Mouse (Mus musculus) heart, adult 2 months (tissue): ENCODE measurements around the gene Tgfb1. TPM values are rescaled to one million over a fixed set of nuclear protein-coding genes. Genes with fewer than 3 reads are reported as not detected.

Experiments
- DNase-seq, 2 experiments: peaks; one replicate each; pipeline ENCODE4 v3.0.0; 2021
- H3K27ac ChIP-seq: fragments of 200-600 bp; 2 replicates; pipeline ENCODE4 v1.8.1; 2022
- H3K27me3 ChIP-seq: fragments of 200-500 bp; 2 replicates; pipeline ENCODE4 v1.6.1; 2012; ENCODE audit warnings: mild to moderate bottlenecking, low read length, inconsistent platforms, mixed read lengths; ENCODE audit not compliant: control insufficient read depth, insufficient read depth
- H3K36me3 ChIP-seq: fragments of 200-500 bp; 2 replicates; pipeline ENCODE4 v1.6.1; 2012; ENCODE audit warnings: low read length, inconsistent platforms; ENCODE audit not compliant: control insufficient read depth, insufficient read depth
- H3K4me1 ChIP-seq: fragments of 200-500 bp; 2 replicates; pipeline ENCODE4 v1.6.1; 2011; ENCODE audit warnings: low read length; ENCODE audit not compliant: control insufficient read depth, insufficient read depth
- H3K4me3 ChIP-seq: fragments of 200-600 bp; 2 replicates; pipeline ENCODE4 v1.8.1; 2022
- H3K79me2 ChIP-seq: fragments of 200-500 bp; replicated peaks from 2 replicates; pipeline ENCODE4 v1.6.1; 2012; ENCODE audit warnings: mild to moderate bottlenecking, inconsistent platforms, low read length, moderate library complexity, mixed read lengths; ENCODE audit not compliant: control insufficient read depth, insufficient read depth
- H3K9ac ChIP-seq: fragments of 200-500 bp; 2 replicates; pipeline ENCODE4 v1.6.1; 2012; ENCODE audit warnings: low read depth, mild to moderate bottlenecking, control low read depth, inconsistent platforms, low read length, mixed read lengths
- CTCF ChIP-seq: fragments of 200-600 bp; IDR thresholded peaks from 2 replicates; pipeline ENCODE4 v1.8.1; 2022; ENCODE audit warnings: antibody characterized with exemption, mild to moderate bottlenecking, moderate library complexity
- EP300 ChIP-seq: fragments of 200-500 bp; IDR thresholded peaks from 2 replicates; pipeline ENCODE4 v1.6.1; 2011; ENCODE audit warnings: low read depth, low read length, control low read depth; ENCODE audit not compliant: insufficient read depth
- POLR2A ChIP-seq: fragments of 200-500 bp; IDR thresholded peaks from 2 replicates; pipeline ENCODE4 v1.6.1; 2011; ENCODE audit warnings: mild to moderate bottlenecking, low read depth, low read length, control low read depth; ENCODE audit not compliant: insufficient read depth
- WGBS: fragments of 180-500 bp; shearing (Covaris S2); methylation state at CpG from one replicate; pipeline ENCODE4 v1.1.7; 2018; 5-methylcytosine and 5-hydroxymethylcytosine counted together
- intact Hi-C: fragments of 180-260 bp; cut with DNase I; formaldehyde crosslinking; loops from one replicate; pipeline ENCODE4 v1.15.1; 2025
- polyA plus RNA-seq: library from polyadenylated mRNA; depleted of rRNA; stranded (reverse); fragments of >200 nt; gene quantifications from 2 replicates; pipeline ENCODE4 v1.2.3, GENCODE M21; 2012; rRNA removed
- total RNA-seq, 2 experiments: library from RNA; stranded (reverse); gene quantifications; 2 replicates each; pipeline ENCODE4 v1.2.3; 2021

The Tgfb1 gene
- total and polyA plus RNA-seq, 3 experiments = 21.5 to 24.7 (median 22.5) TPM

- H3K27me3 ChIP-seq = no peaks in the 10 kb centered on the region
- H3K9ac ChIP-seq = no peak overlapping the region
- peaks cover 10% of the 10 kb centered on the region for H3K36me3 ChIP-seq
- DNase-seq = no peak
- no peak overlapping the region for H3K27ac ChIP-seq
- WGBS = 83% methylated on average over 3 of the region's 3 CpGs
- no peaks in the 10 kb centered on the region for H3K4me1 ChIP-seq
- intact Hi-C loops = no loop called here
- no peak overlapping the region for H3K4me3 ChIP-seq
- 0 out of 2 replicates have a peak, but pooled peaks cover 2% of the 10 kb centered on the region for H3K79me2 ChIP-seq
- TF ChIP-seq CTCF = no peak
- TF ChIP-seq EP300 = no peak
- TF ChIP-seq POLR2A = no peak
Measured at GRCm38 (mm10) chr7:25738277-25738676, 51.5 kb downstream of the Tgfb1 start.

- H3K27me3 ChIP-seq = no peaks in the 10 kb centered on the region
- intact Hi-C loops = no loop called here
Measured at GRCm38 (mm10) chr7:25746844-25747243, 60.0 kb downstream of the Tgfb1 start.

DNA sequence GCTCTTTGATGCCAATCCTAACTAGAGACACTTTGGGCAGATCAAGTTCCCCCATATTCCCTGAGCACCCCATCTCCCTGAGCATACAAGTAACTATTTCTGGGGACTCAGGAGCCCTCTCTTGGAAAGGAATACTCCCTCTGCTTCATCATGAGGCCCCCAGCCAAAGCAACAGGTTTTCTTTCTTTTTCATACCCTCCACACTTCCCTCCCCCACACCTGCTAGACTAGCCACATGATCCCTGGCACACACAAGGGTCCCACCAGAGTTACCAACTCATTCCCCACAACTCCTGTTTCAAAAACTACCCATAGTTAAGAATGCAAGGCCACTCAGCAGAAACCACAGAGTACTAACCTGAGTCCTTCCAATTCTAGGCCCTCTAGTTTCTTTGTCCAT, 66.3 kb downstream of the Tgfb1 start:
- peak overlapping the region; percentile 96; the same call in 1 of the 2 replicates for H3K27ac ChIP-seq

More at GRCm38 (mm10) chr7:25746844-25747243, 60.0 kb downstream of the Tgfb1 start:
- TF ChIP-seq CTCF = no peak
- TF ChIP-seq EP300 = no peak
- TF ChIP-seq POLR2A = no peak
- Histone ChIP-seq H3K4me3 (no peak overlapping the region), H3K4me1 (peaks cover 4% of the 10 kb centered on the region; the same call in 1 of the 2 replicates), H3K36me3 (peaks cover 27% of the 10 kb centered on the region), H3K27ac (peak overlapping the region; percentile 13; the same call in 1 of the 2 replicates), H3K79me2 (no peaks in the 10 kb centered on the region), H3K9ac (no peak overlapping the region)
- DNase-seq = no peak
- 22% methylated on average over 3 of the region's 3 CpGs for WGBS

GRCm38 (mm10) chr7:25753643-25754438, 67.0 kb downstream of the Tgfb1 start:
- peak overlapping the region; percentile 71 for H3K4me3 ChIP-seq
- intact Hi-C loops = loop anchor here (2.0 kb wide), 2 partner anchors 33 to 67 kb away; partner anchors contain the start of gene Tgfb1
- peaks cover 7% of the 10 kb centered on the region for H3K4me1 ChIP-seq
- WGBS = under 1% methylated on average over 46 of the region's 46 CpGs
- peaks cover 23% of the 10 kb centered on the region for H3K36me3 ChIP-seq
- no peaks in the 10 kb centered on the region for H3K27me3 ChIP-seq
- H3K9ac ChIP-seq = peak overlapping the region; percentile 99
- TF ChIP-seq CTCF (no peak), POLR2A (no peak), EP300 (no peak)
- peak overlapping the region; percentile 96 for H3K27ac ChIP-seq
- H3K79me2 ChIP-seq = peaks cover 5% of the 10 kb centered on the region
- DNase-seq = peak in 1 of 2 experiments; percentile 27

More for the DNA sequence above, 66.3 kb downstream of the Tgfb1 start:
- H3K4me3 ChIP-seq = peak overlapping the region; percentile 71
- H3K36me3 ChIP-seq = peaks cover 23% of the 10 kb centered on the region
- DNase-seq = no peak
- peaks cover 7% of the 10 kb centered on the region for H3K4me1 ChIP-seq
- H3K79me2 ChIP-seq = peaks cover 5% of the 10 kb centered on the region
- no peak for TF ChIP-seq POLR2A
- TF ChIP-seq EP300 = no peak
- TF ChIP-seq CTCF = no peak
- no peak overlapping the region; the same call in 1 of the 2 replicates for H3K9ac ChIP-seq
- H3K27me3 ChIP-seq = no peaks in the 10 kb centered on the region
- intact Hi-C loops = loop anchor here (2.0 kb wide), 1 partner anchor 32 kb away; no protein-coding TSS in a partner anchor

DNA sequence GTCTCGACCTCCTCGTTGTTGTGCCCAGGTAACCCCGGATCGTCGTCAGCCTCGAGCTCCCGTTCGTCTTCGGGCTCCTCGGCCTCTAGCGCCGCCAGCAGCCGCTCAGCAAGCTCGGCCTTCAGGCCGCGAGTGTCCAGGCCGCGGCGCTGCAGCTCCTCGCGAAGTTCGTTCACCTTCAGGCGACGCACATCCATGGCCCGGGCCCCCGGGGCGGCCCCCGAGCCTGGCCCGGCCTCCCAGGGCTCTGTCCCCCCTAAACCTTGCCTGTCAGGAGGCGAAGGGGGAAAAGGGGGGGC, 67.6 kb downstream of the Tgfb1 start:
- intact Hi-C loops = loop anchor here (2.0 kb wide), 1 partner anchor 68 kb away; the partner anchor contains the start of gene Tgfb1
- Histone ChIP-seq H3K27me3 (no peaks in the 10 kb centered on the region), H3K4me1 (peaks cover 7% of the 10 kb centered on the region), H3K9ac (peak overlapping the region; percentile 99), H3K27ac (peak overlapping the region; percentile 96), H3K36me3 (peaks cover 22% of the 10 kb centered on the region), H3K79me2 (peaks cover 5% of the 10 kb centered on the region), H3K4me3 (peak overlapping the region; percentile 71)
- WGBS = under 1% methylated on average over 30 of the region's 30 CpGs
- no peak for TF ChIP-seq POLR2A
- peak; percentile 49 for TF ChIP-seq CTCF
- TF ChIP-seq EP300 = no peak
- DNase-seq = no peak

Other genes with a start within 250 kb of the Tgfb1 start
- 10 to 100 TPM; 13.5 to 14.6 TPM for gene Ceacam1, start 209.4 kb upstream of the Tgfb1 start, total RNA-seq
- gene Ceacam1, start 209.4 kb upstream of the Tgfb1 start, polyA plus RNA-seq = 9.8 and 17.3 TPM in 2 replicates
- gene Ceacam2, start 147.1 kb upstream of the Tgfb1 start, total RNA-seq = 1 to 10 TPM; 2.6 to 3.3 TPM
- gene Ceacam2, start 147.1 kb upstream of the Tgfb1 start, polyA plus RNA-seq = 0.06 and 0.10 TPM in 2 replicates
- gene Erich4, start 71.1 kb upstream of the Tgfb1 start, total RNA-seq = under 1 TPM in 1 of 2 experiments, not detected in 1; 0.47 TPM
- not detected in 2 replicates for gene Erich4, start 71.1 kb upstream of the Tgfb1 start, polyA plus RNA-seq
- 10 to 100 TPM; 52.2 to 61.8 TPM for gene Dmac2, start 67.6 kb upstream of the Tgfb1 start, total RNA-seq
- 83.8 and 85.2 TPM in 2 replicates for gene Dmac2, start 67.6 kb upstream of the Tgfb1 start, polyA plus RNA-seq
- gene B3gnt8, start 60.3 kb upstream of the Tgfb1 start, total RNA-seq = 1 to 10 TPM; 2.3 to 3.8 TPM
- 4.7 and 6.4 TPM in 2 replicates for gene B3gnt8, start 60.3 kb upstream of the Tgfb1 start, polyA plus RNA-seq
- gene Bckdha, start 28.0 kb upstream of the Tgfb1 start, total RNA-seq = 100 to 1,000 TPM; 225 to 312 TPM
- gene Bckdha, start 28.0 kb upstream of the Tgfb1 start, polyA plus RNA-seq = 490 and 545 TPM in 2 replicates
- 10 to 100 TPM; 16.6 to 20.5 TPM for gene Exosc5, start 27.8 kb upstream of the Tgfb1 start, total RNA-seq
- gene Exosc5, start 27.8 kb upstream of the Tgfb1 start, polyA plus RNA-seq = 21.0 and 23.5 TPM in 2 replicates
- gene Tmem91, start 11.8 kb upstream of the Tgfb1 start, total RNA-seq = not detected
- 1.1 TPM in 1 of 2 replicates, not detected in the other for gene Tmem91, start 11.8 kb upstream of the Tgfb1 start, polyA plus RNA-seq
- 10 to 100 TPM in 1 of 2 experiments, 1 to 10 TPM in 1; 7.9 to 10.2 TPM for gene B9d2, start 6.2 kb upstream of the Tgfb1 start, total RNA-seq
- gene B9d2, start 6.2 kb upstream of the Tgfb1 start, polyA plus RNA-seq = 31.5 and 32.2 TPM in 2 replicates
- gene Ccdc97, start 32.1 kb downstream of the Tgfb1 start, total RNA-seq = 10 to 100 TPM; 51.8 to 59.3 TPM
- gene Ccdc97, start 32.1 kb downstream of the Tgfb1 start, polyA plus RNA-seq = 62.9 and 72.6 TPM in 2 replicates
- 10 to 100 TPM; 71.0 to 76.2 TPM for gene Hnrnpul1, start 67.8 kb downstream of the Tgfb1 start, total RNA-seq
- gene Hnrnpul1, start 67.8 kb downstream of the Tgfb1 start, polyA plus RNA-seq = 24.5 and 29.4 TPM in 2 replicates
- 10 to 100 TPM; 75.0 to 82.4 TPM for gene Axl, start 101.7 kb downstream of the Tgfb1 start, total RNA-seq
- 51.8 and 73.7 TPM in 2 replicates for gene Axl, start 101.7 kb downstream of the Tgfb1 start, polyA plus RNA-seq
- 1 to 10 TPM; 5.7 to 5.9 TPM for gene Cyp2s1, start 129.9 kb downstream of the Tgfb1 start, total RNA-seq
- gene Cyp2s1, start 129.9 kb downstream of the Tgfb1 start, polyA plus RNA-seq = 5.4 and 10.1 TPM in 2 replicates
- 1 to 10 TPM; 1.3 to 3.1 TPM for gene Cyp2b10, start 210.6 kb downstream of the Tgfb1 start, total RNA-seq
- 0.29 and 1.8 TPM in 2 replicates for gene Cyp2b10, start 210.6 kb downstream of the Tgfb1 start, polyA plus RNA-seq